Mouse (Mus musculus): ENCODE data around the gene Osgin1. TPM values are rescaled to one million over a fixed set of nuclear protein-coding genes. Genes with fewer than 3 reads are reported as not detected.
A peak's percentile ranks its signal among the peaks of the same experiment; 100 is the strongest.

Gene Osgin1
- total RNA-seq, 2 experiments from 2014 or later: 4.6 to 7.4 TPM

- DNase-seq: peak; percentile 41 to 59
- intact Hi-C loops (cut with DNase I): loop anchor here (2.0 kb wide), 1 partner anchor 15 kb away; no protein-coding TSS in a partner anchor
Measured at GRCm38 (mm10) chr8:119422123-119422711, 11.7 kb upstream of the Osgin1 start.

DNA sequence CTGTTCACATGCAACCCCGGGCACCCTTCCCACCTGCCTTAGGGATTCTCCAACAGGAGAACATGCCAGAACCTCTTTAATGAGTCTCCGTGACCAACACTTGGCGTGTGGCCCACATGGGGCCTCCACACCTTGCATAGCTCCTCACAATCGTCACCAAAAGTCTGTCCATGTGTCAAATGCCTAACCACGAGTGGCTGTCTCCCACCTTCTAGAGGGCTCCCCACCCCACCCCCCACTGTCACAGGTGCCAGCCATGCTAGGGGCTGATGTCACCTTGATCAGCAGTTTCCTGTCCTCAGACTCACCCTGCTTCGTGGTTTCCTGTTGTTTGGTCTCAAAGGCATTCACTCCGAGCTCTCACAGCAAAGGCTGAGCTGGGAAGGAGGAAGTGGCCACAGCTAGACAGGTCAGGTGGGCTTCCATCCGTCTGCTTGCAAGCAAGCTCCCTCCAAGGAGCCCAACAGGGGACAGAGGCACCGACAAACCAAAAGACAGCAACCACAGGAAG is 10.2 kb upstream of the Osgin1 start:
- peak; percentile 53 to 66 for DNase-seq
- intact Hi-C loops (cut with DNase I): loop anchor here (2.0 kb wide), 1 partner anchor 13 kb away; no protein-coding TSS in a partner anchor

- intact Hi-C loops (cut with DNase I): no loop called here
- no peak for DNase-seq
Measured at GRCm38 (mm10) chr8:119424199-119424733, 9.7 kb upstream of the Osgin1 start.

- peak in 1 of 2 experiments; percentile 31 for DNase-seq
- intact Hi-C loops (cut with DNase I): no loop called here
Measured at GRCm38 (mm10) chr8:119424740-119425139, 9.2 kb upstream of the Osgin1 start.

DNA sequence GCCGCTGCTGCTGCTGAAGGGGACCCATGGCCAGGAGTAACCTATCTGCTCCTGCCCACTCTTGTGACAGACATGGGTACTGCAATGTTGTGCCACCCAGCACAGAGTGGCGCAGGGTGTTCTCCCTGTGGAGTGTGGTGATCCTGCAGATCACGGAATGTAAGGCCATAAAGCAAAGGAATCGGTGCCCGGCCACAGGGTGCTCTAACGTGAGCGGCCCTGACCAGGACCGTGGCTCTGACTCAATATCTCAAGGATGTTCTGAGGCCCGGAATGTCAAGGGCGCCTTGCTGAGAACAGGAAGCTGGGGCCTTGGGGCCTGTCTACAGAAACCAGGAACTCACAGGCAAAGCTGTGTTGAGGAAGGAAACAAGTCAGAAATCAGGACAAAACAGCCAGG is 8.4 kb upstream of the Osgin1 start:
- intact Hi-C loops (cut with DNase I): no loop called here
- peak; percentile 49 to 56 for DNase-seq

DNA sequence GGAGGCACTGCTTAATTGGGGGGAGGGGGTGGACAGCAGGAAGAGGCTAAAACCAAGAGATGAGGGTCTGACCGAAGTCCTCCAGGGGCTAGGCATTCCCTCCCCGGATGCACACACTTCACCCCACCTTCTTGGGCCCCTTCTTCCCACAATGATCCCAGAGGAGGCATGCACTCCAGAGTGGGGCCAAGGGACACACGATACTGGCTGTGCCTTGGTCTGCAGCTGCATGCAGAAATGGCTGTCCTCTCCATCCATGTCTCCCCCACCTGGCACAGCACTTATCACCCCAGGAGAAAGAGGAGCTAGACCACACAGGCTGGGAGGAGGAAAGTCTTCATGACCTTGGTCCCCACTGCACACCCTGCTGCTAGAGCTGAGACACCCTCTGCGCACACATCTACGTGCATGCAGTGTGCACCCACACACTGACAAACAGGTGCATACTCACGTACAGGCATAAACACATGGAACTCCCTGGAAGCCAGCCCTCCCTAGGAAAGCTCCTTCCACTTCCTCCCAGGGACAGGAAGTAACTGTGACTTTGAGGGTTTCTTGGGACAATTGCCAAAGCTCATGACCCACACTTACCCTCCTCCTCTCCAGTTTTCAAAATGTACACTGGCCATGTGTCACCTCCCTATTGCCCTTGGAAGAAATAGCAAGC is 7.7 kb upstream of the Osgin1 start:
- intact Hi-C loops (cut with DNase I): no loop called here
- peak in 1 of 2 experiments; percentile 33 for DNase-seq

GRCm38 (mm10) chr8:119427634-119428349 is 6.1 kb upstream of the Osgin1 start:
- peak in 1 of 2 experiments; percentile 39 for DNase-seq
- intact Hi-C loops (cut with DNase I): no loop called here

DNA sequence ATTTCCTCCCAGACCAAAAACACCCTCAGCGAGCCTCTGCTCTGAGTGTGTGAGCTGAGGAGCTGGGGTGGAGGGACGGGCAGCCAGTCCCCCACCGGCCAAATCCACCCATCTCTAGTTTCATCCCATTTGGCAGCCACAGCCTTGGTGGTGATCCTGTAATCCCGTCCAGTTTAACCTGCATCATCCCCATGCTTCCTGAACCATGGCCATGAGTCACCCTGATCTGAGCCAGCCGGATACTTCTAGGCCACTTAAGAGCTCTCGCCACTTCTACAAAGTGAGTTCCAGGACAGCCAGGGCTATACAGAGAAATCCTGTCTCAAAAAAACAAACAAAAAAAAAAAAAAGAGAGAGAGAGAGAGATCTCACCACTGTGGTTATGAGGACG is 5.6 kb upstream of the Osgin1 start:
- no peak for DNase-seq
- intact Hi-C loops (cut with DNase I): no loop called here

GRCm38 (mm10) chr8:119428766-119429327 is 5.1 kb upstream of the Osgin1 start:
- DNase-seq: no peak
- intact Hi-C loops (cut with DNase I): no loop called here

GRCm38 (mm10) chr8:119429552-119429951 is 4.4 kb upstream of the Osgin1 start:
- no peak for DNase-seq
- intact Hi-C loops (cut with DNase I): no loop called here

- DNase-seq: no peak
- intact Hi-C loops (cut with DNase I): no loop called here
Measured at GRCm38 (mm10) chr8:119430250-119430649, 3.7 kb upstream of the Osgin1 start.

DNA sequence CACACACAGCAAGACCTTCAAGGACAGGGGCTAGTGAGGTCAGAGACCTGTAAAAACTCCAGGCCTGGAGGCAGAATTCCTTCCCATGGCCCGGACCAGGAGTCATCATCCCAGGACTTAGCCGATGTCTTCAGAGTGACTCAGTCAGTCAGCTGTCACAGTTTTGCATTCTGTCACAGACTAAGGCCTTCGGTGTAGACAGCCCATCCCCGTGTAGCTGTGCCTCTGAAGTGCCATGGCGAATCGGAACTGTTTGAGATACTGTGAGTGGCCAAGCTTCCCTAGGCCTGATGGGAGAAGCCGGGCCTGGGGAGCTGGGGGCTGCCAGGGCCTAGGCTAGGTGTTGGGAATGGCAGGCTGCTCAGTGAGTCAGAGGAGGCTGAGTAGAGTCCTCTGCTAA is 3.2 kb upstream of the Osgin1 start:
- no peak for DNase-seq
- intact Hi-C loops (cut with DNase I): no loop called here

- intact Hi-C loops (cut with DNase I): no loop called here
- DNase-seq: no peak
Measured at GRCm38 (mm10) chr8:119432372-119432771, 1.6 kb upstream of the Osgin1 start.

GRCm38 (mm10) chr8:119434569-119434968 is 645 bp downstream of the Osgin1 start:
- DNase-seq: no peak
- intact Hi-C loops (cut with DNase I): no loop called here

- no peak for DNase-seq
- intact Hi-C loops (cut with DNase I): no loop called here
Measured at GRCm38 (mm10) chr8:119435527-119435926, 1.6 kb downstream of the Osgin1 start.

DNA sequence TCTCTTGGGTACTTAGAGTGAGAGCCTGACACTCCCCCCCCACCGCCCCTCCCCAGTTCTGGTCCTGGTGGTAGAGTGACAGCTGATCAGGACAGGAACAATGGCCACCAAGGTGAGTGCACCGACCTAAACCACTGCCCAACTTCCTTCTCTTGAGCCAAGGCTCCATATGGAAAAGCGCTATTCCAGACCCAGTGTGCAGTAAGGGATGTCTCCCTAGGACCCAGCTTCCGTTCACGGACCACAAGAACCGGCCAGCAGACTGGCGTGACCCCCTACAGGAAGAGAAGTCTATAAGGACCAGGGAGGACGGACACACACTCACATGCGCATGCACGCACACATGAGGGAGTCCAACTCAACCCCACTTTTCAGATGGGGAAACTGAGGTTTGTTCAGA is 2.4 kb downstream of the Osgin1 start:
- no peak for DNase-seq
- intact Hi-C loops (cut with DNase I): loop anchor here (2.0 kb wide), 1 partner anchor 14 kb away; no protein-coding TSS in a partner anchor

GRCm38 (mm10) chr8:119436933-119437332 is 3.0 kb downstream of the Osgin1 start:
- DNase-seq: peak; percentile 85 to 87
- intact Hi-C loops (cut with DNase I): loop anchor here (2.0 kb wide), 1 partner anchor 14 kb away; no protein-coding TSS in a partner anchor

DNA sequence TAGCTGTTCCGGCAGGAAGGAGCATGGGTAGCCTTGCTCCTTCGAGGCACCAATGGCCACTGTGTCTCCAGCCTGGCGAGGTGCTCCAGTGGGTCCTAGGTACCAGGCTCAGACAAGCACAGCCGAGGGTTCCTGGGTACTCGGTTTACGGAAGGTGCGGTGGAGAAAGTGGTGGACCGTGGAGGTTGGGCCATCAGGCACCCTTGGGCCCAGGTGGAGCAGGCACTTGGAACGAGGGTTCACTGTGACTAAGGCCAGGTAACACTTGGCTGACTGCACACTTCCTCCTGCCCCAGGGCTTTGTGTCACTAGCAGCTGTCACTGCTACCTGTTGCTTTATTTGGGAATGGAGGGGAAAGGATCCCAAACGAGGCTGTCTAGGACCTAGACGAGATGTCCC is 3.6 kb downstream of the Osgin1 start:
- intact Hi-C loops (cut with DNase I): loop anchor here (2.0 kb wide), 1 partner anchor 15 kb away; no protein-coding TSS in a partner anchor
- no peak for DNase-seq

DNA sequence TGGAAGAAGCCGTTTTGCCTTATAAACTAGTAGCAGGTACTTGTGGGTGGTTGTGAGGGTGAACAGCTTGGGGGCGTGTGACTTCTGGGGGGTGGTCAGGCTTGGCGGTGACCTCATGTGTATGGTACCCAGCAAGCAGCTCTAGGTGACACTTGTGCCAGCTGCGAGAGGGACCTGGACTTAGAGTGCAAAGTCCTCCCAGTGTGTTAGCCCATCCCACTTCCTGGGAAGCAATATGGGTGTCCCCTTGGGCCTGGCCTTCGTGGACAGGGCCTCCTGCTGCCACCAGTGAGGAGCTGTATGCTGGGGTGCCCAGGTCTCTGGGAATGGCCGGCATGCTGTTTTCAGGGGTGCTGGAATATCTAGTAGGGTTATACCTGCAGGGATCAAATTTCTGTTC is 5.0 kb downstream of the Osgin1 start:
- intact Hi-C loops (cut with DNase I): no loop called here
- no peak for DNase-seq

- intact Hi-C loops (cut with DNase I): no loop called here
- DNase-seq: no peak
Measured at GRCm38 (mm10) chr8:119439424-119439823, 5.5 kb downstream of the Osgin1 start.

GRCm38 (mm10) chr8:119439893-119440249 is 5.9 kb downstream of the Osgin1 start:
- intact Hi-C loops (cut with DNase I): loop anchor here (1.0 to 2.0 kb wide), 2 partner anchors 28 to 165 kb away; partner anchors contain the start of gene Taf1c
- no peak for DNase-seq
